Mouse (Mus musculus): ENCODE measurements around the gene Tet2.
"Not testable (repeated sequence)": the region's sequence is repeated elsewhere in the genome, so short reads cannot be mapped to it uniquely, and the experiment has no call there.

Gene Tet2

GRCm38 (mm10) chr3:133544551-133545303 is at the start of gene Tet2:
Gene Tet2 (minus strand): TSS chr3:133545139.
- DNase-seq (ENCODE audit: extremely low read depth, low read depth), result peak; percentile 74

- DNase-seq (ENCODE audit: extremely low read depth, low read depth), result not testable (repeated sequence)
These were observed 48.1 kb upstream of the Tet2 start for GRCm38 (mm10) chr3:133592995-133593394.

GRCm38 (mm10) chr3:133590506-133591152 is 45.7 kb upstream of the Tet2 start:
- no peak for DNase-seq (ENCODE audit: extremely low read depth, low read depth)

GRCm38 (mm10) chr3:133585010-133585409 is 40.1 kb upstream of the Tet2 start:
- DNase-seq (ENCODE audit: extremely low read depth, low read depth), result no peak

- peak; percentile 27 for DNase-seq (ENCODE audit: extremely low read depth, low read depth)
These were observed 38.6 kb upstream of the Tet2 start for GRCm38 (mm10) chr3:133583411-133584025.

DNA sequence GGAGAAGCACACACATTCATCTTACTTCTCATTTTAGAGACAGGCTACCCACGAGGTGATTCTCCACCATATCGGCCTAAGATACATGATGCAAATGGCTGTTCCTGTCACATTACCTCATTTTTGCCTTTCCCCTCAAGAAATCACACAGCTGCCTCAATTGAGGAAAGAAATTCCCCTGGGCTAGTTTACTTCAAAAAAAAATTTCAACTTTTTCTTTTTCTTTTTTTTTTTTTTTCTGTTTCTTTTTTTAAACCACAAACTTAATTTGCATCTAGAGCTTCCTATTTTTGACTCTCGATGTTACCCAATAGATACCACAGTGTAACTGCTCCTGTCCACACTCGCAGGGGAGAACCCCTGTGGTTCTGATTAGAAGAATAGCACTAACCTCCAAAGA is 38.0 kb upstream of the Tet2 start:
- DNase-seq (ENCODE audit: extremely low read depth, low read depth), result peak; percentile 87

DNA sequence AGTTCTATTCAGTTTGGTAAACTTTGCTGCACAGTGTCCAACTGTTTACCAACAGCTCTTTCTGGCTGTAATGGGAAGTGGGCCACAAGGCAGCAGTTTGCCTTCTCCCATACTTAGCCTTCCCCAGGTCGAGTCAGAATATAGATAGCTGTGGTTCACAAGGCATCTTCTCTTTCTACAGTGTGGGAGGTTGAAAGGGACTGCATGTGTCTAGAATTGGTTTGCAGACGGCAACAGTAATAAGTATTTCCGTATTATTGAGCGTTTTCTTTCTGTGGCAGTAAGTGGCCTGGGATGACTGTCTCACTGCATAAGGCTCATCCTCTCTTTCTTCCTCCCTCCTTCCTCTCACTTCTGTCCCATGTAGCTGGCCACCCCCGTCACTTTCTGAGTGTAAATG is 37.2 kb upstream of the Tet2 start:
- DNase-seq (ENCODE audit: extremely low read depth, low read depth), result no peak

DNA sequence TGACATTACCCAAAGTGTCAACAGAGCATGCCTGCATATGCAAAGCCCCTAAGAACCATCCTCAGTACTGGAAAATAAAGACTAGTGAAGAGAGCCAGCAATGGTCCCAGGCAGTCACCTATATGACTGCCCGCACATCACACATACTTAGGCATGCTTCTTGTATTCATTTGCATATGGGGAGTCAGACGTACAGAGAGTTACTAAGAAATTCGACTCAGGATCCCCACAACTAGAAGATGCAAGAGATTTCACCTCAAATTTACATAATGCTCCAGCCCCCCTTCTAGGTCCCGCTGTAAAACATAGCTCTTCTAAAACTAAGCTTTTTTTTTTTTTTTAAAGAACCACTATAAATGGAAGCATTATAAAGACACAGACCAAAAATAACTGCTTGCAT is 36.6 kb upstream of the Tet2 start:
- no peak for DNase-seq (ENCODE audit: extremely low read depth, low read depth)

DNA sequence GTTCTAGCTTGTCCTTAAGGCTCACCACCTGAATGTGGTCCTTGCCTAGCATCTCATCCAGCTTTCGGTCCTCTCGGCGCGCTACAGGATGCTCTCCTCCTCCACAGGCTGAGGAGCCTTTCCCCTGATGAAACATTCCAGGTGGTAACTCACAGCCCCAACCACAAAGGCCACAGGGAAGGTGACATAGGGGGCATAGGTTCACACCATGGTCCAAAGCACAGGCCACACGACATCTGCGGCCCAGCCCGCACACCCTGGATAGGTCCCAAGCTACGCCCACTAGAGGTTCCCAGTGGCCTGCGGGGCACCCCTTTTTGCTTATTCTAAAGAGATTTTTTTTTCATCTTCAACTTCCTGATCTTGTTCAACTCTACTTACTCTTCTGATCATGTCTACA is 34.7 kb upstream of the Tet2 start:
- no peak for DNase-seq (ENCODE audit: extremely low read depth, low read depth)

GRCm38 (mm10) chr3:133579140-133579539 is 34.2 kb upstream of the Tet2 start:
- no peak for DNase-seq (ENCODE audit: extremely low read depth, low read depth)

- DNase-seq (ENCODE audit: extremely low read depth, low read depth), result no peak
These were observed 30.0 kb upstream of the Tet2 start for GRCm38 (mm10) chr3:133574969-133575368.

GRCm38 (mm10) chr3:133571961-133572360 is 27.0 kb upstream of the Tet2 start:
- no peak for DNase-seq (ENCODE audit: extremely low read depth, low read depth)

- no peak for DNase-seq (ENCODE audit: extremely low read depth, low read depth)
These were observed 18.7 kb upstream of the Tet2 start for GRCm38 (mm10) chr3:133563503-133564205.

GRCm38 (mm10) chr3:133559413-133560114 is 14.6 kb upstream of the Tet2 start:
- no peak for DNase-seq (ENCODE audit: extremely low read depth, low read depth)

DNA sequence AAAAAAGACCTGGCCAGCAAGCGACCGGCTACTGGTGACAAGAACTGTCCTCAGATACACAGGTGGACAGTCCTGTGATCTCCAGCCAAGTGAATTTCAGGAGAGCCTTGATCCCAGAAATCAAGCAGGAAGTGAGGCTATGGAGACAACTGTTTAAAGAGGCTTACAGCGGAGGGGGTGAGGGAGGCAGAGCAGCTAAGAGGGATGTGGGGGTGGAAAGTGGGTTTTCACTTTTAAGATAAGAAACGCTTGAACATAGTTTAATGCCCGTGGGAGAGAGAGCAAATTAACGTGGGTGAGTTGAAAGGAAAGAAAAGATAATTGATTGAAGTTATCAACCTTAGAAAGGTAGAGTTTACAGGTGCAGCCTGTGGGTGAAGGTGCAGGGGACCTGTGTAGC is 12.7 kb upstream of the Tet2 start:
- no peak for DNase-seq (ENCODE audit: extremely low read depth, low read depth)

GRCm38 (mm10) chr3:133557154-133557553 is 12.2 kb upstream of the Tet2 start:
- DNase-seq (ENCODE audit: extremely low read depth, low read depth), result no peak

- no peak for DNase-seq (ENCODE audit: extremely low read depth, low read depth)
These were observed 10.4 kb upstream of the Tet2 start for GRCm38 (mm10) chr3:133555378-133555777.

GRCm38 (mm10) chr3:133554552-133555067 is 9.7 kb upstream of the Tet2 start:
- DNase-seq (ENCODE audit: extremely low read depth, low read depth), result no peak

- no peak for DNase-seq (ENCODE audit: extremely low read depth, low read depth)
These were observed 9.2 kb upstream of the Tet2 start for GRCm38 (mm10) chr3:133554092-133554491.

DNA sequence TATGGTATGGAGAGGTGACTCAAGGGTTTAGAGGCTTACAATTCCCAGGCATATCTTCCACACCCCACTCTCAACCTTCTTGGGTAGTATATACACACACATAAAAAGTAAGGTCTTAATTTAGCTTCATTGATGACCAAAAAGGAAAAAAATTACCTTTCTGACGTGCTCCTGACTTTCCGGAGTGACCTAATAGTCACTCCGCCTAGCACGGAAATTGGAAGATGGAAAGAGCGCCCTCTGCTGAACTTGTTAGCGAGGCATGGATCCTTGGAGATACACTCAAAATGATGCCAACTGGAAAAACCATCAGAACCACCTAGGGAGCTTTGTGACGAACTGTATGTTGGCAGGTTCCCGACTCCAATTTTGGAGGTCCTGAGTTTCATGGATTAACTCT is 7.0 kb upstream of the Tet2 start:
- DNase-seq (ENCODE audit: extremely low read depth, low read depth), result no peak
